Mouse (Mus musculus): ENCODE measurements around the gene Nsun4.

Gene Nsun4

DNA sequence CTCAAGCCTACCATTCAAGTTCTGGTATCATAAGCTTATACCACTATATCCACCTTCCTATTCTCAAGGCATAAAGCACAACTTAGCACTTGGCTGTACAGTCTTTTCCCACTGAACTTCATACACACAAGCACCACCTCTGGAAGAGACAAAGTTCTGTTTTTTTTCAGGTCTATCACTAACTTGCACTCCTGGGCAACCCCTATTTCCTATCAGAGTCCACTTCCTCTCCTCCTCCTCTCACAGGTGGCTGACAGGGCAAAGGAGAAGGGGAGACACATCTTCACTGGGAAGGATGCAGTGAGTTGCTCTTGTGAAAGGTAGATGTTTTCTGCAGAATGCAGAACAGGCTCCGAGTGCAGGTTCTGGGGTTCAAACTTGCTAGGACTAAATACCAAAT lies 6.0 kb downstream of the Nsun4 start:
- DNase-seq, result no peak

GRCm38 (mm10) chr4:116046604-116047003 lies 7.1 kb downstream of the Nsun4 start:
- no peak for DNase-seq

GRCm38 (mm10) chr4:116042186-116042585 lies 11.5 kb downstream of the Nsun4 start:
- no peak for DNase-seq

- DNase-seq, result peak in 1 of 2 experiments; percentile 10
Measured at GRCm38 (mm10) chr4:116040466-116040865, 13.2 kb downstream of the Nsun4 start.

DNA sequence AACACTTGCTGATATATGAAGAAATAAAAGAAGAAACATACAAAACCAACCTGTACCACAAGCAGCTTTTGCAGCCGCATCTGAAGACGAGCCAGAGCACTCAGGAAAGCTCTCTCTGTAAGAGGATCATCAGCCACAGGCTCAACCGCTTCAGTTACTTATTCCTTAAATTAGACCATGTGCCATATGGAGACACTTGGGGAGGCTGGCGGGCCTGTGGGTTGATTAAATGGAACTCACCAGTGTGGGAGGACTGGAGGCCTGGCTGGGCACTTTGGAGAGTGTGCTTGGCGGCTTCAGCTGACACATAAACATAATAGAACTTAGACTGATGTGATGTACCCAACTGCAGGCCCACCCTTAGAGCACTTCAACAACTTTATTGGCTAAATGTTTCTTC lies 20.3 kb downstream of the Nsun4 start:
- DNase-seq, result no peak

GRCm38 (mm10) chr4:116032906-116033305 lies 20.8 kb downstream of the Nsun4 start:
- DNase-seq, result no peak

DNA sequence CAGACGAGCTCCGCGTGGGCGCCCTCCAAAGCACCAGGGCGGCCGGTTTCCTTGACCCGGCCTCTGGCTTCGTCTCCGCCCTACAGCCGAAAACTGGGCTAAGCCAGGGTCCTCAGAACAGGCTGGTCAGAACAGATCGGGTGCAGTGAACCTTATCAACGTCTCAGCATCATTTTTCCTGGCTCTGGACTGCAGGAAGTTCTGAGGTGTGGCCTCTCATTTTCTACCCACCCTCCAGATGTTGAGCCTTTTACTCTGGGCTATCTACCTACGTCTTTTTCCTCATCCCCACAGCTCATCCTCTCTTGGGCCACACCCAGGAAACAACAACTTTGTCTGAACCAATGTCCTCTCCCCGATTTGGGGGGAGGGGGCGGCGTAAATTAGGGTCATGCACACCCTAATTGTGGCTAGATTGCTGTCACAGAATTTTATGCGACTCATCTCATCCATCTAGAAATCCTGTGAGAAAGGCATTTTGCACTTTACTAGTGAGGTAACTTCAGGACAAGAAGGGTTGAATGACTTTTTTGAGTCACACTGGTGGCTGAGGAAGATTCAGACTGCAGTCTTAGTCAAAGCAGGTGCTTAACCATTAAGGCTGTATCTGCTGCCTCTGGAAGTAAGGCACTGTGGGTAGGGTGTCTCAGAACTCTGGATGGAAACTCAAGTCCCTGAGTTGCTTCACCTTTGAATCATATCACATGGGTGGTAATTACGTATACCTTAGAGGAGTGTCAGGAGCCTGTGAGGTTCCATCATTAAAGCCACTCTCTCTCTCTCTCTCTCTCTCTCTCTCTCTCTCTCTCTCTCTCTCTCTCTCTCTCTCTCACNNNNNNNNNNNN lies 35.6 kb downstream of the Nsun4 start, which contains the start of gene Faah:
Faah (minus strand) TSS at position 25 of the 845 bp plus-strand sequence.
- DNase-seq, result no peak

DNA sequence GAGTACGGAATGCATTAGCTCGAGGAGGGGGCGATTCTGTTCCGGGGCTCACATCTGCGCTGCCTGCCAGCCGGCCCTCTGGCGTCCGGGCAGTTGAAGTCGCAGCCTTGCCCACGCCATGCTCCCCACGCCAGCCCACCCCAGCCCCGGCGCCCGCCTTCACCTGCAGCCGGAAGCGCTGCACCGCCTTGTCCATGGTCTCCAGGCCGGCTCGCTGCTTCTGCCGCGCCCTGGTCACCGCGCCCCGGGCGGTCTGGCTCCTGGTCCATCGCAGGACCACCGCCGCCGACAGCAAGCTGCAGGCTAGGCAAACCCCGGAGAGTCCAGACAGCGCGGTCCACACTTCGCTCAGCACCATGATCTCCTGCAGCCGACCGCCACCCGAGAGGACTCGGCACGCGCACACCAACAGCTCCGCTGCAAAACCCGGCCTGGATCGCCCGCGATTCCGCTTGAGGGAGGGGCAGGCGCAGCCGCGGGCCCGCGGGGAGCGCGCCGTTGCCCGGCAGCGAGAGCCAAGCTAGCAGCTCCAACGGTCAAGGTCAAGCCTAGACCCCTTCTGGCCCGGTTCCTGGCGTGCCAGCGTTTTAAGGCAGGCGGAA lies 36.3 kb downstream of the Nsun4 start:
- peak; percentile 78 to 82 for DNase-seq

GRCm38 (mm10) chr4:116016862-116017299 lies 36.8 kb downstream of the Nsun4 start:
- no peak for DNase-seq

DNA sequence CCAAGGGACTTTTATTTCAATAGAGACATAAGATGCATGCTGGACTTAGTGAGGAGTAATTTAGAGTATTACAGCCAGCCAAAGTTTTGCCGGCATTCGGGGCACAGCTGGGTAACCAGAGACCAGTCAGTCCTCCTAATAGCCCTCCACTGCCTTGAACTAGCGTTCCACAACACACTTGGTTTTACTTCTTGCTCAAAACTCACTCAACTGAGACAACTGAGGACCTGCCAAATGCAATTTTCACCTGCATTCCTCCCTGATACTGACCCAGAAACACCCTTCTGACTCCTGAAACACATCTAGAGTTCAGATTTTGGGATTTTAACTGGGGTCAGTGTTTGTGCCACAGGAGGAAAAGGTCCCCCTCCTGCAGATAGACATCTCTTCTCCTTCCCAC lies 37.3 kb downstream of the Nsun4 start:
- DNase-seq, result no peak

- no peak for DNase-seq
Measured at GRCm38 (mm10) chr4:116015996-116016395, 37.7 kb downstream of the Nsun4 start.

GRCm38 (mm10) chr4:116015502-116015901 lies 38.2 kb downstream of the Nsun4 start:
- DNase-seq, result no peak

GRCm38 (mm10) chr4:116010186-116010585 lies 43.5 kb downstream of the Nsun4 start:
- DNase-seq, result no peak

- no peak for DNase-seq
Measured at GRCm38 (mm10) chr4:116001206-116001605, 52.5 kb downstream of the Nsun4 start.

DNA sequence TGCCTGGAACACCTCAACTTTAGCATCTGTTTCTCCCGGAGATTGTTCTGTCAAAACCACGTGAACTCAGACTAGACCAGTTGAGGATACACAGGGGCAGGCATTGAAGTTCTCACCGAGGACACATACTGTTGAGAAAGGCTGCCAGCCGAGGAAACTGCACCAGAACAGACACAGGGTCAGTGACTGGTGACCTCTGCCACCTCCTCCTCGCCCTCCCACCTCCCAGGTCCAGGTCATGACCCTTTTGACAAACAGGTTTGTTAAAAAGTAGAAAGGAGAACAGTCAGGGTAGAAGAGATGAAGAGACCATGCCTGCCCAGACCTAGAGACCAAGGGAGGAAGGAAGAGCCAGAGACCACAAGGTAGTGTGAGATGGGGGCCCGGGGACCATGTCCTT lies 53.0 kb downstream of the Nsun4 start:
- no peak for DNase-seq

GRCm38 (mm10) chr4:115996729-115997128 lies 56.9 kb downstream of the Nsun4 start:
- DNase-seq, result peak in 1 of 2 experiments; percentile 52

GRCm38 (mm10) chr4:115995376-115995730 lies 58.3 kb downstream of the Nsun4 start:
- no peak for DNase-seq

GRCm38 (mm10) chr4:115994662-115995375 lies 58.9 kb downstream of the Nsun4 start:
- no peak for DNase-seq

GRCm38 (mm10) chr4:115989382-115989781 lies 64.3 kb downstream of the Nsun4 start:
- no peak for DNase-seq

DNA sequence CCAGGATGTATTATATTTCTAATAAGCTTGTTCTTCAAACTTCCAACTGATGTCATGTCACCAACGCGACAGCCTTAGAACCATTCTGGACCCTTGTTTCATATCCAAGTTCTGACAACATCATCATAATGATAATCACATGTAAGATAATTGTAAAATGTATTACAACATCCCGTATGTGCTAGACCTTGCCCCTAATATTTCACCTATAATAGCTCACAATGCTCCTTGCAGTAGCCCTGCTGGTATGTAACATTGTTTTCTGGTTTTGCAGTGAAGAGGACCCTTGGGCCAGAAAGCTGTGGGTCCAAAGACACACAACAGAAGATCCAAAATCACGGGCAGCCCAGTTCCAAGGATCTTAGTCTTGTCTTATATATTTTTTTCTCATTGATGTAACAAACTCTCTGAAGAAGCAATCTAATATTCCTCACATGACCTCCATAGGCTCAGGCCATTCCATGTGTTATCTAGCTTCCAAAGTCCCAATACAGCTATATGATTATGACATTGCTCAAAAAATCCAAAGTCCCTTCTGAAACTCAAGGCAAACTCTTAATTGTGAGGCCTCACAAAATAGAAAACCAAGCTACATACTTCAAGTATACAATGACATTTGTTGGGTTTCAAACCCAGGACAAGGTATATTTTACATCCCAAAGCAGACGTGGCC lies 65.7 kb downstream of the Nsun4 start:
- no peak for DNase-seq

GRCm38 (mm10) chr4:115987436-115987835 lies 66.2 kb downstream of the Nsun4 start:
- no peak for DNase-seq

- DNase-seq, result peak; percentile 24 to 38
Measured at GRCm38 (mm10) chr4:115984967-115985366, 68.7 kb downstream of the Nsun4 start.

DNA sequence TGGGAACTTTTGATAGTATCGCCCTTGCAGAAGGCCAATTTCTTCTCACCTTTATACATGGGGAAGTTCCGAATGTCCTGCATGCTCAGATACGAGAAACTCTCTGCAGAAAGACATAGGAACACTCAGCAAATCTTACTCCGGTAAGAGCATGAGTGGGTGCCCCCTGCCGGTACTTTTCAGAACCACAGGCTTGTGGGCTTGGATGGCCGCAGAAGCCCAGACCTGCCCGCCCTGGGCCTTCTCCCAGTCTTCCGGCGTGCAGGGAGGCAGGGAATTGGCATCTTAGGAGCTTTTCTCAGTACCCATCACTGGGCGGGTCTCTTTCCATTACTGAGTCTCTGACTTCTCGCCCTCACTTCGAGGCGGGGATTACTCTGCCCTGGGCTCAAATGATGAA lies 69.6 kb downstream of the Nsun4 start:
- peak; percentile 79 to 83 for DNase-seq

All from lung, adult 18-20 months (tissue).